Mouse (Mus musculus) urinary bladder, postnatal 0 days (tissue): Measurements from ENCODE around the gene Ankrd66. TPM values are rescaled to one million over a fixed set of nuclear protein-coding genes. Genes with fewer than 3 reads are reported as not detected.

Source experiments
- polyA plus RNA-seq: library from polyadenylated mRNA; unstranded; fragments of >200 nt; fragmentation: Nextera tagmentation; extraction: Ambion mirVana; gene quantifications from 2 replicates; pipeline ENCODE4 v1.2.1, GENCODE M21; 2015

Ankrd66 gene
- 0.12 and 0.19 TPM in 2 replicates for polyA plus RNA-seq

DNA sequence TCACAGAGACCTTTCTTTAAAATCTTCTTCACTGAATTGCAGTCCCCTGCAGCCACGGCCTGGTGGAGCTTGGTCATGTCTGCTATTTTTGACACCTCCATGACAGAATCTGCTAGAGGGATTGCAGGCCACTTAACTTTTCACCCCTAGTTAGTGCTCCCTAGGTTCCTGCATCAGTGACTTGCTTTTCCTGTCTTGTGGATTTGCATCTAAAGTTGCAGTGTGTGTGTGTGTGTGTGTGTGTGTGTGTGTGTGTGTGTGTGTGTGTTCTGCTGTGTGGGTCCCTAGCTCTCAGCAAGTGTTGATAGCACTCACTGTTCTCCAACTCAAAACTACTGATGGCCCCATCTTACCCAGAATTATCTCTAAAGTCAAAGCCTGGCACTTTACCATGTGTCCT lies at the start of gene Ankrd66:
TSS of gene Ankrd66 (minus strand) at position 101 of the 400 bp plus-strand sequence.

DNA sequence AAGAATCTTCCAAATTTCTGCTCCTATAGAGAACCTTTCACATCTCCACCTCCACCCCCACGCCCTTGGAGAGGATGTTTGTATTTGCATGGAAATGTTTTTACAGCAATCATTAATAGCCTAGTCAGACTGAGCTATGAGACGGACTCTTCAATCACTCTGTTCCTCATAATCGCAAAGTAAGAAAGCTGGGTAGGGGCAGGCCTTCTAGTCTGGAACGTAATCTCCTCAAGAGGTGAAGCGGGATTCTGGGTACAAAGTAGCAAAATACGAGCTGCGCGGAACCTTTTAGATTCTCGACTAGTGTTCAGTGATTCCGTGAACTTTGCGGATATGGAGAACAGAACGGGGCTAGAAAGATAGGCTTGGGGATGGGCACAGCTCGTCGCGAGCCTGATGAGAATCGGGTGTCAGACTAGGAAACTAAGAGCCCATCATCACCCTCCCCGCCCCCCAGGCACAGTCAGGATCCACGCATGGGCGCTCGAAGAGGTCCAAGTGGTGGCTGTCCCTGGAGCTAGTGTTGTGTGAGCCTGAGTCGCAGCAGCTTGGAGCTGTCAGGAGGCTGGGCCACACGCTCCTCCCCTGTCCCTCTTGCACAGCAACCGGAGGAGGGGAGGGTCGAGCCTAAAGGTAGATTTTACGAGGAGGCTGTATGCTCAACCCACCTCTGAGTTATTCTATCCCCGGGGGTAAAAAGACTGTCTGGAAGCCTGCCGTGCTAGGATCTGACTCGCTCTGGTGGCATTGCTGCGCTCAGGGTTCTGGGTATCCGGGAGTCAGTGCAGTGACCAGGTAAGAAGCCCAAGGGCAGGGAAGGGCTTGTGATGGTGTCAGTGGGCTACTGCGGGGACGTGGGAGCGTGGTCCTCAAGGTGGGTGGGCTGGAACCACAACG lies 24.8 kb upstream of the Ankrd66 start, which contains the start of gene Pla2g7:
TSS of gene Pla2g7 (plus strand) at position 107 of the 897 bp plus-strand sequence.

DNA sequence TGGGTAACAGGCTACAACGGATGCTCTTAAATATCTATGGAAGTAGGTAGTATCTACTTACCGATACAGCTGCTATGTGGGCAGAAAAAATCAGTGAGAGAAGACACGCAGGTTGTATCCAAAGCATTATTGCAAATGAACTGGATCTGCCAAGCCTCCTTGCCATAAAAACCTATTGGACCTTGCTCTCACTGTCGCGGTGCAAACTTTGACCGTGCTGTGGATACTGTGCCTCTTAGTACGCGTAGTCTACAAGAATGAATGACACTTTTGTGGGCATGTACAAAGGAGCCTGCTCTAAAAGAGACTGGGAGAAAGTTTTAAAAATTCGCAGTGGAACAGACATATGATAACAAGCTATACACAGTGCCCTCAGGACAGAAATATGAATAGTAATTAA lies 40.8 kb downstream of the Ankrd66 start, which contains the start of gene Mep1a:
TSS of gene Mep1a (minus strand) at position 221 of the 400 bp plus-strand sequence.

Other genes with a start within 250 kb of the Ankrd66 start
- 6.6 and 8.7 TPM in 2 replicates for gene Adgrf5, start 183.2 kb downstream of the Ankrd66 start, polyA plus RNA-seq
- gene Mep1a, start 40.8 kb downstream of the Ankrd66 start, polyA plus RNA-seq: not detected in 2 replicates
- 18.8 and 32.2 TPM in 2 replicates for gene Pla2g7, start 24.5 kb upstream of the Ankrd66 start, polyA plus RNA-seq
- gene Tdrd6, start 86.7 kb upstream of the Ankrd66 start, polyA plus RNA-seq: 0.23 TPM in 1 of 2 replicates, not detected in the other
- gene Slc25a27, start 123.6 kb upstream of the Ankrd66 start, polyA plus RNA-seq: 5.3 and 6.6 TPM in 2 replicates
- gene Cyp39a1, start 123.8 kb upstream of the Ankrd66 start, polyA plus RNA-seq: 9.2 and 10.2 TPM in 2 replicates